Mouse (Mus musculus) spleen, adult 2 months (tissue): ENCODE data around the gene Sgk1. TPM values are rescaled to one million over a fixed set of nuclear protein-coding genes. Genes with fewer than 3 reads are reported as not detected.

ENCODE experiments used
- DNase-seq, 2 experiments: peaks; one replicate each; pipeline versions ENCODE4 v3.0.0 to v3.0.0-alpha.2; 2012 to 2021; ENCODE audit warnings: low spot score in 2 of 2, low read depth in 1 of 2
- H3K27ac ChIP-seq: fragments of 200-500 bp; 2 replicates; pipeline ENCODE4 v1.5.1; 2012; ENCODE audit warnings: low read length, inconsistent platforms; ENCODE audit not compliant: insufficient read depth
- H3K27me3 ChIP-seq: fragments of 200-500 bp; 2 replicates; pipeline ENCODE4 v1.6.1; 2012; ENCODE audit warnings: mild to moderate bottlenecking, moderate library complexity, low read length, inconsistent platforms; ENCODE audit not compliant: control insufficient read depth, insufficient read depth
- H3K36me3 ChIP-seq: fragments of 200-500 bp; 2 replicates; pipeline ENCODE4 v1.6.1; 2012; ENCODE audit warnings: mild to moderate bottlenecking, low read length, inconsistent platforms; ENCODE audit not compliant: control insufficient read depth, insufficient read depth
- H3K4me1 ChIP-seq: fragments of 200-500 bp; 2 replicates; pipeline ENCODE4 v1.6.1; 2011; ENCODE audit warnings: inconsistent platforms; ENCODE audit not compliant: control insufficient read depth, insufficient read depth, insufficient read length
- H3K4me3 ChIP-seq: fragments of 200-500 bp; 2 replicates; pipeline ENCODE4 v1.5.1; 2011; ENCODE audit warnings: mild to moderate bottlenecking, inconsistent platforms; ENCODE audit not compliant: insufficient read depth, insufficient read length; ENCODE audit errors: extremely low read depth
- CTCF ChIP-seq: fragments of 200-500 bp; IDR thresholded peaks from 2 replicates; pipeline ENCODE4 v1.5.1; 2011; ENCODE audit warnings: mild to moderate bottlenecking, inconsistent platforms; ENCODE audit not compliant: insufficient read depth, insufficient read length, insufficient replicate concordance; ENCODE audit errors: extremely low read depth
- POLR2A ChIP-seq: fragments of 200-500 bp; IDR thresholded peaks from 2 replicates; pipeline ENCODE4 v1.6.1; 2011; ENCODE audit warnings: low read depth, low read length, inconsistent platforms
- WGBS: fragments of 180-500 bp; shearing (Covaris S2); methylation state at CpG from one replicate; pipeline ENCODE4 v1.1.7; 2018; 5-methylcytosine and 5-hydroxymethylcytosine counted together
- polyA plus RNA-seq: library from polyadenylated mRNA; depleted of rRNA; stranded (reverse); fragments of >200 nt; gene quantifications from 2 replicates; pipeline ENCODE4 v1.2.3, GENCODE M21; 2012

The Sgk1 gene
- polyA plus RNA-seq, 1 experiment = 15.8 TPM

DNA sequence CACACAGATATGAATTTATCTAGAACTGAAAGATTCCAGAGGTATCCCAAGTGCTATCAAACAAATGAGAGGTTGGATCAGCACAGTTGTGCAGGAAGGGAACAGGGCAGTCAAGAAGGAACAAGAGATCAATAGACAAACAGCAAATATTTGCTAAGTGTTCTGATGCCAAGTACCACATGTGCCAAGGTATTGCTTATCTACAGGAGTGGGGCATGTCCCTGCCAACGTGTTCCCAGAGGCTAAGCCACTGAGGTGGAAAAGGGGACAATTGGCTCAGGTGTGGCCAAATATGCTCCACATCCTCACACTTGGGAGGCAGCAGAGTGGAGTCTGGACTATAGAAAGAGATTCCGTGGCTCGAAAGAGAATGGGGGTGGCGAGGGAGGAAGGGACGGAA lies 119.6 kb downstream of the Sgk1 start:
- H3K27ac ChIP-seq = no peak overlapping the region
- no peaks in the 10 kb centered on the region for H3K27me3 ChIP-seq
- peaks cover 20% of the 10 kb centered on the region for H3K36me3 ChIP-seq
- WGBS = 75% methylated on average over 5 of the region's 5 CpGs
- no peak for TF ChIP-seq CTCF
- TF ChIP-seq POLR2A = no peak
- no peak for DNase-seq
- peaks cover 4% of the 10 kb centered on the region; the same call in 1 of the 2 replicates for H3K4me1 ChIP-seq
- no peak overlapping the region for H3K4me3 ChIP-seq

DNA sequence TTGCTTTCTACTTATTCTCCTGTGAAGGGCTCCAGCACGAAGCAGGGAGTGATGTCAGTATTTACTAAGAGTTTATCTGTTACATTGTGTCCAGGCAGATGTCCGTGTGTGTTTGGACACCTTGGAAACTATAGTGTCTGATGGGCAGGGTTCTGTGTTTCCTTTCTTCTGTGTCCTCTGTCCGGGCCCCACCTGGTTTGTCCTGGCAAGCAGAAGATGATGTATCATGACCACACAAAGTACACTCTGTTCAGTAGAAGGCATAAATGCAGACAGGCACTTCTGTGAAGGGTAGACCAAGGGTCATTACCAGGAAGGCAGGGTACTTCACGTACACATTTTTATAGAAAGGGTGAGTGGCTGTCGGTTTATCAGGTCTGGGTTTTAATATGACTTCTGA lies 122.8 kb downstream of the Sgk1 start:
- DNase-seq = no peak
- Histone ChIP-seq H3K27me3 (no peaks in the 10 kb centered on the region), H3K4me3 (no peak overlapping the region), H3K4me1 (no peaks in the 10 kb centered on the region), H3K36me3 (no peaks in the 10 kb centered on the region), H3K27ac (no peak overlapping the region)
- no peak for TF ChIP-seq CTCF
- no peak for TF ChIP-seq POLR2A
- 85% methylated on average over 5 of the region's 5 CpGs for WGBS

DNA sequence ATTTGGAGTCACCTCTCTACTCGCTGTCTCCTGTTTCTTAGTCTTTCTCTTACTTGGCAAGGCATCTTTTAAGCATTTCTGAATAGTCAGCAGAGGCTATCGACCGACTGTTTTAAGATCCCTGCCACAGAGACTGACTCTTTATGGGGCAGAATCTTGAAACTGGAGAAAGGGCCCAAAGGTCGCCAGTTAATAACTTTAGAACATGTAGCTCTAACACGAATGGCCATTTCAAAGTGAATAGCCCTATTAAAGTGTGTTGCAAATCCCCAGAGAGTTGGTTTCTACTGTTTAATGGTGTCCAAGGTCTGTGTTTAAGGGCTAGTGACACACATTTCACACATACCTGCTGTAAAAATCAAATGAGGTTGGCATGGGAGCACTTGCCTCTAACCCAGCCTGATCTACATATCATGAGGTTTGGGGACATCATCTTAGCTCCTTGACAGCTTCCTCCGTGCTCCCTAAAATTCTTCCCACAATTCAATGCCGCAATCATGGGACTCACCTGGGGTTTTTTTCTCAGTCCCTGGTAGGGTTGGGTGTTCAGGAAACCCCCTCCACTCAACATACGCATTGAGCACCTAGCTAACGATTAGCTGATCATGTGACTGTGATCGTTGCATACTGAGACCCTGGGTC lies 125.3 kb downstream of the Sgk1 start:
- Histone ChIP-seq H3K4me1 (no peaks in the 10 kb centered on the region), H3K27me3 (no peaks in the 10 kb centered on the region), H3K27ac (no peak overlapping the region), H3K36me3 (no peaks in the 10 kb centered on the region), H3K4me3 (no peak overlapping the region)
- TF ChIP-seq POLR2A (no peak), CTCF (no peak)
- DNase-seq = no peak
- WGBS = 85% methylated on average over 10 of the region's 10 CpGs

DNA sequence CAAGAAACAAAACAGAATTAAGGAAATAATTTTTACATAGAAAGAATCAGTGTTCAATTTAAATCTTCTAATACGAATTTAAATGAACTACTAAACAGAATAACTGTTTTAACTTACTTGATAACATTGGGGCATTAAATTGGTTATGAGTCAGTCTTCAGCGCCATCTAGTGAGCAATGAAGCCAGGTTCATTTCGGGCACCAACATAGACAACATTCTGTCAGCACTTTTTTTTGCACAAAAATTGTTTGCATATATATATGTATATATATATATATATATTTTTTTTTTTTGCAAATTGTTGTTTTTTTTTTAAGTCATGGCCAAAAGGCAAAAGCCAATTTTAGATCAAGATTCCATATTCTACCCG lies 125.8 kb downstream of the Sgk1 start:
- no peak for DNase-seq
- Histone ChIP-seq H3K4me1 (no peaks in the 10 kb centered on the region), H3K27me3 (no peaks in the 10 kb centered on the region), H3K4me3 (no peak overlapping the region), H3K27ac (no peak overlapping the region), H3K36me3 (no peaks in the 10 kb centered on the region)
- TF ChIP-seq CTCF = peak; percentile 25; the same call in 1 of the 2 replicates
- TF ChIP-seq POLR2A = no peak
- 28% methylated on average over 4 of the region's 4 CpGs for WGBS

DNA sequence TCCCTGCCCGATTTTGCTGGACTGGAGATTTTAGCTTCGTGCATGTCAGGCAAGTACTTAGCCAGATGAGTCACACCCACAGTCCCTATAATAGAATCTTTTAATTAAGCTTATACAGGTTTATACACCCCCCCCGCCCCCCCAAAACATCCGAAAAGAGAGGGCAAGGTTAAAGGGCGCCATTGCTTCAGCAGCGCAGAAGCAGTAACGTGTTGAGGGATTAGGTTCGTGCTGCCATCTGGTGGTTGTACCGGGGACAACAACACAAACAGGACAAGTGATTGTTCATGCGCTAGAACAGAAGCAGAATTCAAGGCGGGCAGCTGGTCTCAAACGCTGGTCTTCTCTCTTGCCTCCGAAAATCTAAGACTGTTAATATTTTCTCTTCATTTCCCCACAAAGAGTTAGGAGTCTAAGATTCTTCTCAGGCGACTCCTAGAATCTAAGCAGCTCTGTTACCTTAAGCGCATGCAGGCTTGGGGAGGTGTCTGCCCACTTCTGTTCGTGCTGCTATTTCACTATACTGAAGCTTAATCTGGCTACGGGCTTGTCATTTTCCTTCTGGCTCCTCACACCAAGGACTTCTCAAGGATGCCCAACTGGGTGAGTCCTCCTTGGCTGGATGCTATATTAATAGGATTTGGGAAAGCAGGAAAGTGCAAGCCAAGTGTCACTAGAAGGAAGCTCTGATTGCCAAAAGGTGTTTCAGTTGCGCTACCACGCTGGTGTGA lies 128.3 kb downstream of the Sgk1 start:
- 39% methylated on average over 19 of the region's 19 CpGs for WGBS
- peak; percentile 59 to 69 for DNase-seq
- Histone ChIP-seq H3K27me3 (no peaks in the 10 kb centered on the region), H3K4me1 (no peaks in the 10 kb centered on the region), H3K4me3 (no peak overlapping the region), H3K36me3 (no peaks in the 10 kb centered on the region), H3K27ac (no peak overlapping the region)
- TF ChIP-seq CTCF (peak; percentile 66; the same call in 1 of the 2 replicates), POLR2A (no peak)

DNA sequence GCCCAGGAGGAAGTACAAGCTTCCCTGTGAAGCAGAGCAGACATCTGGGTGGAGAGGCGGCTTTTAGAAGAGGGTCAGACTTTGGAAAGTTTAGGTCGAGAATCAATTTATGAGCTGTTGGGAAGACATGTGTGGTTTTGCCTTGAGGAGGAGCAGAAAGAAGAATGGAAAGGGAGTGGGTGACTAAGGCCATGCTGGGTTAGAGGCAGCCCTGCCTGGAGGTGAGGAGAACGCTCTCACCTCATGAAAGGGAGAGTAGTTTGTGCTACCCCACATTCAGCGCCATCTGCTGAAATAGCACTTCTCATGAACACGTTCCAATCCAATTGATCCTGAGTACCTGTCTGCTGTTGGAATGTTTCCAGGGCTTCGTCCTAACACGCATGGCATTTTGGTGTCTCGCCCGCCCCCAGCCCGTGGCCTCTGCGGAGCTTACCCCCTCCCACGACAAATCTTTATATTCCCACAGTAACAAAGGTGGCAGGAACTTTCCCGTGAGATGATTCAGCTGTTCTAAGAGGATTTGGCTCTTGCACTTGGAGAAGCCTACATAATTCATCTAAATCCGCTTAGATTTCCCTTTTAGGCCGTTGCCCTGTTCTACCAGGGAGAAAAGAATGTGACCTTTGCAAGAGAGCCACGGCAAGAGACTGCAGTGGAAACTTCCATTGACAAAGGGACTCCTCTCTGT lies 135.6 kb downstream of the Sgk1 start:
- WGBS = 78% methylated on average over 16 of the region's 16 CpGs
- no peak for DNase-seq
- TF ChIP-seq CTCF = no peak
- no peak for TF ChIP-seq POLR2A

DNA sequence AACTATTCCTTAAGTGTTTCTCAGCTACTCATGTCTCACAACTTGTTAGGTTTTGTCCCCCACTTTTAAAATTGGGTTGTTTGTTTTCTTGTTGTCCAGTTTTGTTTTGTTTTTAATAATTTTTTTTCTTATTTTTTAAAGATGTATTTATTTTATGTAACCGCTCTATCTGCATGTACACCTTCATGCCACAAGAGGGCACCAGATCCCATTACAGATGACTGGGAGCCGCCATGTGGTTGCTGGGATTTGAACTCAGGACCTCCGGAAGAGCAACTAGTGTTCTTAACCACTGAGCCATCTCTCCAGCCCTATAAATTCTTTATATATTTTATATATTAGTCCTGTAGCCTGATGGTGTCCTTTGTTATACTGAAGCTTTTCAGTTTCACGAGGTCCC lies 136.6 kb downstream of the Sgk1 start:
- no peak overlapping the region for H3K27ac ChIP-seq
- H3K4me3 ChIP-seq = no peak overlapping the region
- no peaks in the 10 kb centered on the region for H3K36me3 ChIP-seq
- H3K27me3 ChIP-seq = no peaks in the 10 kb centered on the region
- no peak for TF ChIP-seq CTCF
- no peak for TF ChIP-seq POLR2A
- no peaks in the 10 kb centered on the region for H3K4me1 ChIP-seq
- WGBS = 88% methylated on average over 4 of the region's 4 CpGs
- no peak for DNase-seq

More for the DNA sequence above, 135.6 kb downstream of the Sgk1 start:
- H3K4me3 ChIP-seq = no peak overlapping the region
- H3K27me3 ChIP-seq = no peaks in the 10 kb centered on the region
- no peak overlapping the region for H3K27ac ChIP-seq
- no peaks in the 10 kb centered on the region for H3K36me3 ChIP-seq
- H3K4me1 ChIP-seq = no peaks in the 10 kb centered on the region
